Mouse (Mus musculus): ENCODE results near the gene Med17.
A peak's percentile ranks its signal among the peaks of the same experiment; 100 is the strongest.
"Not testable (repeated sequence)": the region's sequence is repeated elsewhere in the genome, so short reads cannot be mapped to it uniquely, and the experiment has no call there.

Gene Med17

GRCm38 (mm10) chr9:15279649-15280490 is at the start of gene Med17:
Med17 (minus strand) TSS chr9:15279931.
- DNase-seq (ENCODE audit: low spot score), result peak; percentile 95

- DNase-seq (ENCODE audit: low spot score), result no peak
Measured at GRCm38 (mm10) chr9:15318170-15318742, 38.5 kb upstream of the Med17 start.

- DNase-seq (ENCODE audit: low spot score), result no peak
Measured at GRCm38 (mm10) chr9:15317223-15318169, 37.8 kb upstream of the Med17 start.

- not testable (repeated sequence) for DNase-seq (ENCODE audit: low spot score)
Measured at GRCm38 (mm10) chr9:15316296-15316695, 36.6 kb upstream of the Med17 start.

- DNase-seq (ENCODE audit: low spot score), result no peak
Measured at GRCm38 (mm10) chr9:15314619-15315018, 34.9 kb upstream of the Med17 start.

- DNase-seq (ENCODE audit: low spot score), result no peak
Measured at GRCm38 (mm10) chr9:15313633-15314032, 33.9 kb upstream of the Med17 start.

- DNase-seq (ENCODE audit: low spot score), result no peak
Measured at GRCm38 (mm10) chr9:15312054-15312735, 32.5 kb upstream of the Med17 start.

- no peak for DNase-seq (ENCODE audit: low spot score)
Measured at GRCm38 (mm10) chr9:15310179-15310578, 30.4 kb upstream of the Med17 start.

GRCm38 (mm10) chr9:15309425-15309824 is 29.7 kb upstream of the Med17 start:
- DNase-seq (ENCODE audit: low spot score), result no peak

GRCm38 (mm10) chr9:15308254-15308653 is 28.5 kb upstream of the Med17 start:
- no peak for DNase-seq (ENCODE audit: low spot score)

GRCm38 (mm10) chr9:15307257-15307656 is 27.5 kb upstream of the Med17 start:
- no peak for DNase-seq (ENCODE audit: low spot score)

GRCm38 (mm10) chr9:15306398-15307119 is 26.8 kb upstream of the Med17 start, which contains the start of gene 4931406C07Rik:
4931406C07Rik (minus strand) TSS chr9:15306448.
- peak; percentile 11 for DNase-seq (ENCODE audit: low spot score)

- peak; percentile 93 for DNase-seq (ENCODE audit: low spot score)
Measured at GRCm38 (mm10) chr9:15305503-15306397, 26.0 kb upstream of the Med17 start, which contains the start of gene Taf1d. Taf1d (plus strand) TSS chr9:15306214.

- no peak for DNase-seq (ENCODE audit: low spot score)
Measured at GRCm38 (mm10) chr9:15302881-15303280, 23.1 kb upstream of the Med17 start.

GRCm38 (mm10) chr9:15302006-15302405 is 22.3 kb upstream of the Med17 start:
- not testable (repeated sequence) for DNase-seq (ENCODE audit: low spot score)

GRCm38 (mm10) chr9:15301399-15301798 is 21.7 kb upstream of the Med17 start:
- no peak for DNase-seq (ENCODE audit: low spot score)

- DNase-seq (ENCODE audit: low spot score), result no peak
Measured at GRCm38 (mm10) chr9:15300056-15300455, 20.3 kb upstream of the Med17 start.

GRCm38 (mm10) chr9:15298451-15298850 is 18.7 kb upstream of the Med17 start:
- DNase-seq (ENCODE audit: low spot score), result no peak

GRCm38 (mm10) chr9:15297112-15297511 is 17.4 kb upstream of the Med17 start:
- DNase-seq (ENCODE audit: low spot score), result no peak

GRCm38 (mm10) chr9:15289251-15289650 is 9.5 kb upstream of the Med17 start:
- no peak for DNase-seq (ENCODE audit: low spot score)

Measured in MN1 (cell line).